Mouse (Mus musculus) frontal cortex, postnatal 36 days (tissue): ENCODE data around the gene Sbpl.
A peak's percentile ranks its signal among the peaks of the same experiment; 100 is the strongest.
"Not testable (repeated sequence)": the region's sequence is repeated elsewhere in the genome, so short reads cannot be mapped to it uniquely, and the experiment has no call there.

Experiments used
- DNase-seq, 2 experiments: peaks; one replicate each; pipeline ENCODE4 v3.0.0; 2022; ENCODE audit warnings: low spot score in 2 of 2

The Sbpl gene

GRCm38 (mm10) chr17:23961573-23962122, 6.6 kb upstream of the Sbpl start:
- DNase-seq: no peak

- peak; percentile 76 to 91 for DNase-seq
These were observed 5.1 kb upstream of the Sbpl start for GRCm38 (mm10) chr17:23960084-23960738.

GRCm38 (mm10) chr17:23950828-23951227, 4.2 kb downstream of the Sbpl start:
- not testable (repeated sequence) for DNase-seq

- no peak for DNase-seq
These were observed 6.0 kb downstream of the Sbpl start for GRCm38 (mm10) chr17:23949068-23949467.

GRCm38 (mm10) chr17:23947486-23947885, 7.6 kb downstream of the Sbpl start:
- not testable (repeated sequence) for DNase-seq

- DNase-seq: no peak
These were observed 13.7 kb downstream of the Sbpl start, which contains the start of gene Sbp for GRCm38 (mm10) chr17:23941372-23941771. Sbp (plus strand) TSS chr17:23941672.

GRCm38 (mm10) chr17:23931157-23931556, 23.9 kb downstream of the Sbpl start:
- DNase-seq: no peak

GRCm38 (mm10) chr17:23925090-23925493, 30.0 kb downstream of the Sbpl start:
- peak; percentile 51 to 53 for DNase-seq

GRCm38 (mm10) chr17:23924531-23925007, 30.5 kb downstream of the Sbpl start:
- peak; percentile 89 to 90 for DNase-seq

- DNase-seq: not testable (repeated sequence)
These were observed 37.9 kb downstream of the Sbpl start, which contains the start of gene Dcpp3 for GRCm38 (mm10) chr17:23917158-23917557. Dcpp3 (plus strand) TSS chr17:23917458.
